Mouse (Mus musculus) ES-Bruce4 (cell line): ENCODE results near the gene Prss2.

ENCODE experiments used
- CTCF ChIP-seq: IDR thresholded peaks from one replicate; pipeline ENCODE4 v1.8.1; 2011; ENCODE audit warnings: low read depth, low read length
- POLR2A ChIP-seq: IDR thresholded peaks from one replicate; pipeline ENCODE4 v1.8.1; 2011; ENCODE audit warnings: low read length; ENCODE audit not compliant: insufficient read depth

GRCm38 (mm10) chr6:41554295-41555169 is 32.9 kb downstream of the Prss2 start:
- no peak for TF ChIP-seq CTCF
- no peak for TF ChIP-seq POLR2A
